ENCODE assay signal across 8 mouse cellular contexts in genomic region chr11:120572417-120572751, GRCm38 (mm10). TPM values are rescaled to one million over a fixed set of nuclear protein-coding genes. Genes with fewer than 3 reads are reported as not detected.
DNase-seq lines count a peak whose midpoint lies in the region; ATAC-seq and TF ChIP-seq lines count a peak whose summit lies in the region.

No protein-coding gene starts in this region.

- peaks cover 34% of the 10 kb centered on the region for H3K36me3 ChIP-seq in kidney, embryonic 16.5 days (ENCODE audit: insufficient read depth, low read length)
- peaks cover 20% of the 10 kb centered on the region for H3K36me3 ChIP-seq in hindbrain, embryonic 16.5 days (ENCODE audit: control insufficient read depth, insufficient read depth, low read length)
- peaks cover 23% of the 10 kb centered on the region for H3K36me3 ChIP-seq in midbrain, embryonic 15.5 days (replicated peaks)

- H3K4me3 ChIP-seq in kidney, embryonic 16.5 days (ENCODE audit: low read length), result peak overlapping the region; percentile 86
- H3K4me3 ChIP-seq in cortical plate, adult 2 months (ENCODE audit: insufficient read depth, low read length), result peak overlapping the region; percentile 87
- H3K4me3 ChIP-seq in hindbrain, embryonic 16.5 days (ENCODE audit: low read length), result peak overlapping the region; percentile 69
- H3K4me3 ChIP-seq in midbrain, embryonic 15.5 days, result peak overlapping the region; percentile 80

- no peaks in the 10 kb centered on the region for H3K27me3 ChIP-seq in kidney, embryonic 16.5 days (ENCODE audit: insufficient read depth, low read length)
- H3K27me3 ChIP-seq in hindbrain, embryonic 16.5 days (replicated peaks; ENCODE audit: control insufficient read depth, insufficient read depth, low read length), result no peaks in the 10 kb centered on the region
- no peaks in the 10 kb centered on the region for H3K27me3 ChIP-seq in midbrain, embryonic 15.5 days (replicated peaks)

- H3K9me3 ChIP-seq in kidney, embryonic 16.5 days (ENCODE audit: low read length), result no peaks in the 10 kb centered on the region
- H3K9me3 ChIP-seq in hindbrain, embryonic 16.5 days (ENCODE audit: control insufficient read depth, low read length), result no peaks in the 10 kb centered on the region
- H3K9me3 ChIP-seq in midbrain, embryonic 15.5 days, result no peaks in the 10 kb centered on the region

- peak overlapping the region; percentile 96 for H3K27ac ChIP-seq in kidney, embryonic 16.5 days (ENCODE audit: low read length)
- no peak overlapping the region for H3K27ac ChIP-seq in cortical plate, adult 2 months (ENCODE audit: insufficient read depth, low read length)
- peak overlapping the region; percentile 76 for H3K27ac ChIP-seq in hindbrain, embryonic 16.5 days (ENCODE audit: low read depth, low read length)
- H3K27ac ChIP-seq in midbrain, embryonic 15.5 days, result peak overlapping the region; percentile 93

- H3K4me1 ChIP-seq in kidney, embryonic 16.5 days (ENCODE audit: insufficient read depth, low read length), result peaks cover 27% of the 10 kb centered on the region
- H3K4me1 ChIP-seq in cortical plate, adult 2 months (ENCODE audit: control insufficient read depth, insufficient read depth, low read length), result peaks cover 6% of the 10 kb centered on the region; the same call in 1 of the 2 replicates
- peaks cover 20% of the 10 kb centered on the region for H3K4me1 ChIP-seq in hindbrain, embryonic 16.5 days (ENCODE audit: control insufficient read depth, insufficient read depth, low read depth, low read length)
- H3K4me1 ChIP-seq in midbrain, embryonic 15.5 days, result peaks cover 23% of the 10 kb centered on the region

- TF ChIP-seq POLR2A in cortical plate, adult 2 months (IDR thresholded peaks at IDR 0.05; ENCODE audit: extremely low read depth, insufficient read depth, low read length), result no peak

- DNase-seq in kidney, postnatal 36 days, result no peak
- no peak for DNase-seq in right cerebral cortex, postnatal 25 days
- DNase-seq in T-cell, adult 2 months (ENCODE audit: low spot score), result no peak
- no peak for DNase-seq in thymus, postnatal 10 days (ENCODE audit: low spot score in 2 of 2)

- WGBS in kidney, embryonic 16.5 days, result 0% methylated on average over 23 of the region's 24 CpGs
- 0% methylated on average over 15 of the region's 24 CpGs for WGBS in hindbrain, embryonic 16.5 days
- under 1% methylated on average over 24 of the region's 24 CpGs for WGBS in midbrain, embryonic 15.5 days

- peak; percentile 36 for ATAC-seq in kidney, embryonic 16.5 days (ENCODE audit: low FRiP score, low TSS enrichment)
- peak; percentile 19 for ATAC-seq in hindbrain, embryonic 16.5 days
- peak; percentile 34; the same call in 1 of the 2 replicates for ATAC-seq in midbrain, embryonic 15.5 days (replicated peaks)

- peak overlapping the region; percentile 66 for H3K4me2 ChIP-seq in kidney, embryonic 16.5 days (replicated peaks; ENCODE audit: low read depth, low read length)
- H3K4me2 ChIP-seq in hindbrain, embryonic 16.5 days (ENCODE audit: low read length), result peak overlapping the region; percentile 77
- peak overlapping the region; percentile 76 for H3K4me2 ChIP-seq in midbrain, embryonic 15.5 days

- TF ChIP-seq CTCF in cortical plate, adult 2 months (IDR thresholded peaks at IDR 0.05; ENCODE audit: extremely low read depth, insufficient read depth, low read length), result no peak

- peak overlapping the region; percentile 95 for H3K9ac ChIP-seq in kidney, embryonic 16.5 days (replicated peaks; ENCODE audit: low read length)
- H3K9ac ChIP-seq in hindbrain, embryonic 16.5 days (ENCODE audit: low read depth, low read length), result peak overlapping the region; percentile 81
- peak overlapping the region; percentile 69 for H3K9ac ChIP-seq in midbrain, embryonic 15.5 days

RNA-seq across cellular contexts. Expression of gene P4hb, which starts 0.7 kb away (rescaled TPM):
- polyA plus RNA-seq in kidney, embryonic 16.5 days (2015; fragmentation: Nextera tagmentation; extraction: Ambion mirVana), result 843 and 914 TPM in 2 replicates
- 88.9 and 91.2 TPM in 2 replicates for polyA plus RNA-seq in cortical plate, adult 2 months (2012; rRNA removed)
- 252 and 298 TPM in 2 replicates for polyA plus RNA-seq in hindbrain, embryonic 16.5 days (2015; fragmentation: Nextera tagmentation; extraction: Ambion mirVana)
- 256 and 259 TPM in 2 replicates for polyA plus RNA-seq in midbrain, embryonic 15.5 days (2015; fragmentation: Nextera tagmentation; extraction: Ambion mirVana)

RNA-seq across cellular contexts. Expression of gene Arhgdia, which starts 9.0 kb away (rescaled TPM):
- polyA plus RNA-seq in kidney, embryonic 16.5 days (2015; fragmentation: Nextera tagmentation; extraction: Ambion mirVana), result 696 and 712 TPM in 2 replicates
- polyA plus RNA-seq in cortical plate, adult 2 months (2012; rRNA removed), result 416 and 442 TPM in 2 replicates
- polyA plus RNA-seq in hindbrain, embryonic 16.5 days (2015; fragmentation: Nextera tagmentation; extraction: Ambion mirVana), result 501 and 544 TPM in 2 replicates
- polyA plus RNA-seq in midbrain, embryonic 15.5 days (2015; fragmentation: Nextera tagmentation; extraction: Ambion mirVana), result 458 and 487 TPM in 2 replicates

RNA-seq across cellular contexts. Expression of gene Ppp1r27, which starts 21.5 kb away (rescaled TPM):
- 0.55 and 0.57 TPM in 2 replicates for polyA plus RNA-seq in kidney, embryonic 16.5 days (2015; fragmentation: Nextera tagmentation; extraction: Ambion mirVana)
- not detected in 2 replicates for polyA plus RNA-seq in cortical plate, adult 2 months (2012; rRNA removed)
- polyA plus RNA-seq in hindbrain, embryonic 16.5 days (2015; fragmentation: Nextera tagmentation; extraction: Ambion mirVana), result 0.64 TPM in 1 of 2 replicates, not detected in the other
- not detected in 2 replicates for polyA plus RNA-seq in midbrain, embryonic 15.5 days (2015; fragmentation: Nextera tagmentation; extraction: Ambion mirVana)

RNA-seq across cellular contexts. Expression of gene Mcrip1, which starts 22.9 kb away (rescaled TPM):
- 218 and 232 TPM in 2 replicates for polyA plus RNA-seq in kidney, embryonic 16.5 days (2015; fragmentation: Nextera tagmentation; extraction: Ambion mirVana)
- polyA plus RNA-seq in cortical plate, adult 2 months (2012; rRNA removed), result 158 and 160 TPM in 2 replicates
- 243 and 245 TPM in 2 replicates for polyA plus RNA-seq in hindbrain, embryonic 16.5 days (2015; fragmentation: Nextera tagmentation; extraction: Ambion mirVana)
- 249 and 264 TPM in 2 replicates for polyA plus RNA-seq in midbrain, embryonic 15.5 days (2015; fragmentation: Nextera tagmentation; extraction: Ambion mirVana)

RNA-seq across cellular contexts. Expression of gene Alyref, which starts 25.8 kb away (rescaled TPM):
- polyA plus RNA-seq in kidney, embryonic 16.5 days (2015; fragmentation: Nextera tagmentation; extraction: Ambion mirVana), result 92.2 and 372 TPM in 2 replicates
- 42.1 and 46.9 TPM in 2 replicates for polyA plus RNA-seq in cortical plate, adult 2 months (2012; rRNA removed)
- 55.8 and 202 TPM in 2 replicates for polyA plus RNA-seq in hindbrain, embryonic 16.5 days (2015; fragmentation: Nextera tagmentation; extraction: Ambion mirVana)
- polyA plus RNA-seq in midbrain, embryonic 15.5 days (2015; fragmentation: Nextera tagmentation; extraction: Ambion mirVana), result 225 and 233 TPM in 2 replicates
